Mouse (Mus musculus) left cerebral cortex, adult 11 months (tissue): Measurements from ENCODE around the gene Lyz1.
"Not testable (repeated sequence)": the region's sequence is repeated elsewhere in the genome, so short reads cannot be mapped to it uniquely, and the experiment has no call there.

Experiments used
- DNase-seq: peaks from one replicate; pipeline ENCODE4 v3.0.0; 2022; ENCODE audit warnings: low spot score

Lyz1 gene

DNA sequence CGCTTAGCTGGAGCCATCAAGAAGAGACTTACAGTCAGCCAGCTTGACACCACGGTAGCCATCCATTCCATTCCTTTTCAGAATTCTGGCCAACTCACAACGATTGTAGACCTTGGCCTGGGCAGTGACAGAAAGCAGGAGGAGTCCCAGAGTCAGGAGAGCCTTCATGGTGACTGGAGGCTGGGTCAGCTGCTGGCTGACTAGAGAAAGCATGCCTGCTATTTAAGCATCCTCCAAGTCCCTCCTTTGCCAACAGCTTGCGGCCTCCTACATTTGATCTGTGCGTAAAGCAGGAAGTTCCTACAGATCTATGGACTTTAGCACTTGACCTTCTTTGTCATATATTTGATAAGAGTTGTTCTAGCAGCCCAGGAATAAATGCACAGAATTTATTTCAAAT lies at the start of gene Lyz1:
Lyz1 (minus strand) TSS at position 198 of the 400 bp plus-strand sequence.
- DNase-seq = no peak

DNA sequence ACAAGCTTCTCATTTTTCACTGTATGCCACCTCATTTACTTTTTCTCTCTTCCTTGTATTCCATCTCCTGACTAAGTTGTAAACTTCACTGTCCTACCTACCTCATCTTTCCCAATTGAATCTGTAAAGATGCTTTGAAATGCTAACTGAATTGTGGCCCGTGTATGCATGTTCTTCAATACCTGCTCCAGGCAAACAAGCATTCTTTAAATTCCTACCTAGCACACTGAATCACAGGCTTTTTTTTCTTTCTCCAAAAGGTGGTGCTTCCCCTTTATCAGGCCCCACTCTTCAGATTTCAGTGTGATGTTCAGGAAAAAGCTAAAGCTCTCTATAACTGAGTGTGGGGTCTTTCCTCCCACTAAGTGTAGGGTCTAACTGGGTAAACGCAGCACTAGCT lies 49.7 kb upstream of the Lyz1 start:
- DNase-seq = no peak

DNA sequence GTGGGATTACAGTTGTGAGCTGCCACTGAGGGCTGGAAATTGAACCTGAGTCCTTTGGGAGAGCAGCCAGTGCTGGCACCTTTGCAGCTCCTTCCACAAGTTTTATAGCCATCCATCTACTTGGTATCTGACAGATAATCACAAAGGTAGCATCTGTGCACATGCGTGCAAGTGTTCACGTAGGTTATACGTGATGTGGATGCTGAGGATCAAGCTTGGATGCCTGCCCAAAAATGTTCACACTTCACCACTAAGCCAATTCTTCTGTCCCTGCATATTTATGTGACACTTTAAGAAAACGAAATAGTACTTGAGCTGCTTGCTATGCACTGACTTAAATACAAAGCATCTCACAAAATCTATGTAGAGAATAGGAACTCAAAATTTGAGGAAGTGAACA lies 48.4 kb upstream of the Lyz1 start:
- DNase-seq = no peak

DNA sequence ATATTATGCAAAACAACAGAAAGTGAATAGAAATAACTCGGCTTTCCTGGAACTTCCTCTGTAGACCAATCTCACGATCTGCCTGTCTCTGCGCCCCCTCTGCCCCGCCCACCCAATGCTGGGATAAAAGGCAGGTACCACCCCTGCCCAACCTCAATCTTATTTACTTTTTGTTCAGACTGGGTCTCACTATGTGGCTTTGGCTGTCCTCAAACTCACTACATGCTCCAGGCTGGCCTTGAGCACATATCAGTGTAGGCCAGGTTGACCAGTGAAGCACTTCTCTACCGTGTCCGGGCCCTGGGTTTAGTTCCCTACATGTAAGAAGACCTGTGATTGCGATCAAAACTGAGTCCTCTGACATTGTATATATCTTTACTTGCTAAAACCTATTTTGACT lies 46.6 kb upstream of the Lyz1 start:
- no peak for DNase-seq

DNA sequence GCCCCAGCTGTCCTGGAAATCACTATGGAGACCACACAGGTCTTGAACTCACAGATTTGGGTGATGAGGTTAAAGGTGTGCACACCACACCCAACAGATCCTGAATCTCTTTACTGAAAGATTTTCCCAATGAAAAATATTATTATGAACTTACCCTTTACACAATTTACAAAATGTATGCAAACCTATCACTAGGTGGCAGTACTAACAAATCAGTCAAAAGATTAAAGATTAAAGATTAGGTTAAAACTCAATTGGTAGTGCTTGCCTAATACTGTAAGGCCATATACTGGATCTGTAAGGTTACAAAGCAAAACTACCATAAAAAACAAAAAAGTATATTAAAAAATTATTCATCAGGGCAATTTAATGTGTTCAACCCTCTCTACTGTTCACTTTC lies 45.3 kb upstream of the Lyz1 start:
- no peak for DNase-seq

DNA sequence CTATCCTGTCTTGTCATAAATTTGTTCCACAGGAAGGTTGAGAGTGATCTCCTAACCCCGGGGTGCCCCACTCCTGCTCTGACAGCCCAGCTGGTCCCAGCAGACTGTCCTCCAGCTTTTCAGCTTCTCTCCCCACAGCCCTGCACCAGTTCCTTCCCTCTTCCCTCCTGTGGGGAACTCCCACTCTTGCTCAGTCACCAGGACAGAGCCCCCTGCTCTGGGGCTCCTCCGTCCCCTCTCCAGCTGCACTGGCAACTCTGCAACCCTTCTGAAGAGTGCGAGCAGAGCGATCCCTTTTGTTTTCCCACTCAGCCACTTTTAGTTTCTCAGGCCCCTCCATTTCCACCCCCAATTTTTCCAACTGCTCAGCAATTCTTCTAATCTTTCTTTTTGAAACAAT lies 43.0 kb upstream of the Lyz1 start:
- no peak for DNase-seq

DNA sequence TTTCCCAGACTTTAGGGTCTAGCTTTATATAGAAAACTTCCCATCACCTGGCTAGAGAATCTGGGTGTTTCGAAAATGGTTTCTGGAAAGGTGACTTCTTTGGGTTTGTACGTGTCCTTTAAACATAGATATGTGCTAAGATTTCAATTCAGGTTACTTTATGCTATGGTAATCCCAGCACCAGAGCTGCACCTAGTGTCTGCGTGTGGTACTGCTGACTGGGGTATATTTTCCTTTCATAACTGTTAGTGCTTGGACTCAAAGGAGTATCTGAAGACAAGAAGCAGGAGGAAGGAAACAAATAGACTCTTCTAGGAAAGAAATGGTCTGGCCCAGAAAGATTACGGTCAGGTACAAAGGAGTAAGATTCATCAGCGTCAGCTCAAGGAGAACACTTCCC lies 37.9 kb upstream of the Lyz1 start:
- no peak for DNase-seq

DNA sequence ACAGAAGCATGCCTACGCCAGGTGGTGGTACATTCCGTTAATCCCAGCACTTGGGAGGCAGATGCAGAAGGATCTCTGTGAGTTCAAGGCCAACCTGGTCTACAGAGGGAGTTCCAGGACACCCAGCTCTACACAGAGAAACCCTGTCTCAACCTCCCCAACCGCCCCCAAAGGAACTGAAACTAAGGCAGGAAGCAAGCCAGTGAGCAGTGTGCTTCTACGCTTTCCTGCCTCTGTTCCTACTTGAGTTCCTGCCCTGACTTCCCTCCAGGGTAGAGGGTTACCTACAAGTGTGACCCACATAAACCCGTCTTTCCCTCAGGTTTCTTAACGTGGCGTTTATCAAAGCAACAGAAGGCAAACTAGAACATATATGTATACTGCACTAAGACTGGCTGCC lies 31.1 kb upstream of the Lyz1 start:
- DNase-seq = no peak

DNA sequence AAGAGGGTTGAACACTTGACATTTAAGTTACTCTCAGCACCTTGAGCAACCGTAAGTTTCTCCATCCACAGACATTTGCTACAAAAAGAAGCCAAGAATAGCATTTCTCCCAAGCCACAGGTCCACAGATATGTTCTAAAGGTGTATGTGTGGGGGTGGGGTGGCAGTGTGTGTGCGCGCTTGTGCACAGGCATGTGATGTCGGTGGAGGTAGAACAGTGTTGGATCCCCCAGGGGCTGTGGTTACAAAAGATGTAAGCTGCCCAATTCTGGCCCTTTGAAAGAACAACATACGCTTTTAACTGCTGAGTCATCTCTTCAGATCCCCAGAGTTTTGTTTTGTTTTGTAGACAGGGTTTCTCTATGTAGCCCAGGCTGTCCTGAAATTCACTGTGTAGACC lies 30.0 kb upstream of the Lyz1 start:
- DNase-seq = no peak

DNA sequence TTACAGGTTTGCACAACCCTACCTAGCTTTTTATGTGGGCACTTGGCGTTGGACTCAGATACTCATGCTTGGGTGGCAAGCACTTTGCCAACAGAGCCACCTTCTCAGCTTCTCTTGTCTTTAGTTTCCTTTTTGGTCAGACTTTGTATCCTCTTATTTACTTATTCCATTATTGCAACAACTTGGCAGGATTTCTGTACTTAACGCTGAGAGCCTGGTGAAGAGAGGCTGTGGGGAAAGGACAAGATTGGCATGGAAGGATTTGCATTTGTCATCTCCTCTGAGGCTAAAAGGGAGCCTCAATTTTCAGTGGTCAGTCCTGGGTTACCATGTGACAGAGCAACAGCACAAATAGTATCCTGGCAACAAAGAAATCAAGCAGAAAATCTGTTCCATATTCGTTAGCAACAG lies 27.9 kb upstream of the Lyz1 start:
- no peak for DNase-seq

DNA sequence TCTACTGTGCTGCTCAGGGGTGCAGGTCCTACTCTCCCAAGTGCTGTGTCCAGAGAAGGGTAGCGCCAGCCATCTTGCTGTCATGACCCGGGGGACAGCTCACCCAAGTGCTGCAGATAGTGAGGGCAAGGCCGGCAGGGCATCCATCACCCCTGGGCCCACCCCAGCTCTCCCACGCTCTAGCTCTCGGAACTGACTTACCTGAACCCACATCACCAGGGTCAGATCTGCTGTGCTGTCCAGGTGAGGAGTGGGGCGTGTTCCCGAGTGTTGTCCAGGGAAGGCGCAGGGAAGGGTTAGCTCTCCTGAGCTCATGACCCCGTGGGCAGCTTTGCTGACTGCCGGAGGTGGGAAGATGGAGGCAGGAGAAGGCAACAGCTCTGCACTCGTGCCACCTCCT lies 23.7 kb upstream of the Lyz1 start:
- no peak for DNase-seq

DNA sequence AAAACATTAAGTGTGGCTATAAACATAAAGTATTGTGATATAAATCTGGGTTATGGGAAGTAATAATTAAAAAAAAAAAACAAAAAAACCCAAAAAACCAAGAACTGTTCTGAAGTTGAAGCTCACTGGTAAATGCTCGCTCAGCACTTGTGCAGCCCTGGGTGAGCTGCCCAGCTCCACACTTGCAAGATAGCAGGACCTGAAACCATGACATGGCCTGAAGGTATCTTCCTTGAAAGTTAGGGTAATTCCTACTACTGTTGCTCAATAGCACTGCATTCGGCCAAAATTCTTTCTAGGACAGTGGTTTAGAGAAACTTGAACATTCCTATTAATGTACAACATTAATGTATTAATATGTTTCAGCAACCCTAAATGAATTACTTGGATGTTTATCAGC lies 20.5 kb upstream of the Lyz1 start:
- DNase-seq = no peak

DNA sequence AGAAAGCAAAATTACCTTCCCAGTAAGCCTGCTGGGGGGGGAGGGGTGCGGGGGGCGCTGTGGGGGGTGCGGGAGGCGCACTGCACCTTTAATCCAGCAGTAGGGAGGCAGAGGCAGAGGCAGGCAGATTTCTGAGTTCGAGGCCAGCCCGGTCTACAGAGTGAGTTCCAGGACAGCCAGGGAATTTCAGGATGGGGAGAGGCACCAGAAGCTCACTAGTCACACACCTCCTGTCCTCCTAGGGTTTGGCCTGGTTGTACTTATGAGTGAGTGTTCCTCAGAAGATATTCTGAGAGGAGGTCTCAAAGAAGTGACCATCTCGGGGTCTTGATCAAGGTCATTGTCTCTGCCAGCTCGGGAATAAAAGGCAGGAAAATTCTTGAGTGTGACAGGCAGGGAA lies 19.5 kb upstream of the Lyz1 start:
- no peak for DNase-seq

DNA sequence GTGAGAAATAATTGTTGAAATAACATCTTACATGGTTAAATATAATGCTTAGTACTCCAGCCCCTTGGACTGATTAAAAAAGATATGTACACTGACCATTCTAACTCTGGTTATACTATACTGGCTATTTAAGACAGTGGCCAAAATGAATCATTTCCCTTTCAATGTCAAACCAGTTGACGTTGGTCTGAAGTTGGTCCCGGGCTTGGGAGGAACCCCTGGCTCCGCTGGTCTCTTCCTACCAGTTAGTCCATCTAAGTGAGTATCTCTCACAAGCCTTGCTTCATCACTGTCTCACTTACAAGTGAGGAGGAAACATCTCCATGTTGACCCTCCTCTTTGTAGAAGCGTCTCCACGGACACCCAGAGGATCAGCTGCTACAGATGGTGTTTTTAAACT lies 11.7 kb upstream of the Lyz1 start:
- no peak for DNase-seq

DNA sequence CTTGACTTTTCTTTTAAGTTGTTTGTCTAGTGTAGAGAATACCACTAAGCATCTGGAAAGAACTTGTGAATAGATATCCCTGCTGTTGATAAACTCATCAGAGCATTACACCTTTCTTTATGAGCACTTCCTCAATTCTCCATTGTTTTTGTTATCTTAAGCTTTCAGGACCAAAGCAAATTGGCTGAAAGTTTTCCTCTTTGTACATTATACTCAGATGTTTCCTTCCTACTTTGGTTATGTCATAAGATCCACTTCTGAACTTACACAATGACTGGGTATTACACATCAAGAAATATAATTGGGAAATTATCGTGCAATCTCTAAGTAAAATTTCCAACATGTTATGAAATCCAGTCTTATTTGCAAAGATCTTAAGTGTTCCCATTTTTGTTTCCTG lies 9.0 kb upstream of the Lyz1 start:
- DNase-seq = no peak

DNA sequence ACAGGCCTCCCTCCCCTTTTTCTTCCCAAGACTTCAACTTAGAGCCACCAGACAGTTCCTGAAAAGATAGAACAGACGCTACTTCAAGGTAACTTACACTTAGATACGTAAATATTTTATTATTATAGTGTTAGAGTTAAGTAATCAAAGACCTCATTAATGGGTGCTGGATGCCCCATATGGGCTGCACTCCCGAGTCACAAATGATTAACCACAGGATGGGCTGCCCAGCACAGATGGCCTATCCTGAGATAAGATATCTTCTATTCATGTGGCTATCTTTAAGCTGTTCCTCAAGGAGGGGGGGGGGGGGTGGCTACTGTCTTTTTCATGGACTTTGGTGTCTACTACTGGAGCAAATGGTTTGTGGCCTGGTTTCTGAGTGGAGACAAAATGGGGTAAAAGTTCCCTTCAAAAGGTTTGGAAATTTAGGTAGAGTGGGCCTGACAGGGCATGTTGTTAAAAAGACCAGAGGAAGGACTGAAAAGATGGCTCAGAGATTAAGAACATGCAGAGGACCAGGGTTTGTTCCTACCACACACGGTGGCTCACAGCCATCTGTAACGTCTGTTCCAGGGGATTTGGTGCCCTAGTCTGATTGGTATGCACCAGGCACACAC lies 7.3 kb upstream of the Lyz1 start:
- DNase-seq = no peak

DNA sequence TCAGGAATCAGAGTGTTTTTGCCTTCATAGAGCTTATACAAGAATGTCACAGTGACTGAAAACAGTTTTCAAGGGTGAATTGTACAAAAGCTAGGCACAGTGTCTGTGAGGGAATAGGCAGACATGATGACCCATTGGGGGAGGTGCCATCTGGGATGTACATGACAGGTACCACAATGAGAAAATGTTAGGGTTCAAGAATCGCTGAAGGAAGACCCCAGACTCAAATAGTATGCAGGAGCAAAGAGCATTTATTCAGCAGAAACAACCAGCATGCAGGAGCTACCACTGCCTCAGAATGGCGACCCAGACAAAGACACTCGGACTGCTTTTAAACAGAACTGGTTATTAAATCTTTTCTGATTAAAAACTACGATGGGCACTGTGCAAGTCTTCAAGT lies 6.4 kb upstream of the Lyz1 start:
- DNase-seq = no peak

DNA sequence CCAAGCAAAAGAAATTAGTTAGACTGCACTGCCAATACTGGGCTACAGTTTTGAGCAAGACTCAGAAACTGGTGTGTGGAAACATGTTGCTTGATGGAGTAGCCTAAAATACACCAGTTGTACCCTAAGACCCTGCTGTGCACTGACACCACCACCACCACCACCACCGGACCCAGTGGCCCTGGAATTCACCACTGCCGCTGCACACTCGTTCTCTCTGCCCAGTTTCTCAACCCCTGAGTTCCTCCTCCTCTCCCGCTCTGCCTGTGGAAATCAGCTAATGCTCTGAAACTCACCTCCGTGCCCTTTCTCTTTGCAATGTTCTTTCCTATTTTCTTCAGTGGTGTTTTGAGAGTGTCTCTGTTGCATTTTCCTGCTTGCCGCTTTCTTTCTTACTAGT lies 5.7 kb upstream of the Lyz1 start:
- no peak for DNase-seq

DNA sequence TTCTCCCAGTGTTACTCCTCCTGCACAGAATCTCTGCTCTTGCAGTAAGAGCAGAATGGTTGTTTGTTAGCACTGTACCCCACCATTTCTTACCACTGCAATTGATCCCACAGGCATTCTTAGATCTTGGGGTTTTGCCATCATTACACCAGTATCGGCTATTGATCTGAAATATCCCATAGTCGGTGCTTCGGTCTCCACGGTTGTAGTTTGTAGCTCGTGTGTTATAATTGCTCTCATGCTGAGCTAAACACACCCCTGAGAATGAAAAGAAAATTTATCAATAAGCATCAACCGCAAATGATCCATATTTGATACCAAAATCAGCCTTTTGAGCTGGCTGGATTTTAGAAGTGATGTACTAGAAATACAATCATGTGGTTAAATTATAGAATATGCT lies 1.7 kb downstream of the Lyz1 start:
- not testable (repeated sequence) for DNase-seq

DNA sequence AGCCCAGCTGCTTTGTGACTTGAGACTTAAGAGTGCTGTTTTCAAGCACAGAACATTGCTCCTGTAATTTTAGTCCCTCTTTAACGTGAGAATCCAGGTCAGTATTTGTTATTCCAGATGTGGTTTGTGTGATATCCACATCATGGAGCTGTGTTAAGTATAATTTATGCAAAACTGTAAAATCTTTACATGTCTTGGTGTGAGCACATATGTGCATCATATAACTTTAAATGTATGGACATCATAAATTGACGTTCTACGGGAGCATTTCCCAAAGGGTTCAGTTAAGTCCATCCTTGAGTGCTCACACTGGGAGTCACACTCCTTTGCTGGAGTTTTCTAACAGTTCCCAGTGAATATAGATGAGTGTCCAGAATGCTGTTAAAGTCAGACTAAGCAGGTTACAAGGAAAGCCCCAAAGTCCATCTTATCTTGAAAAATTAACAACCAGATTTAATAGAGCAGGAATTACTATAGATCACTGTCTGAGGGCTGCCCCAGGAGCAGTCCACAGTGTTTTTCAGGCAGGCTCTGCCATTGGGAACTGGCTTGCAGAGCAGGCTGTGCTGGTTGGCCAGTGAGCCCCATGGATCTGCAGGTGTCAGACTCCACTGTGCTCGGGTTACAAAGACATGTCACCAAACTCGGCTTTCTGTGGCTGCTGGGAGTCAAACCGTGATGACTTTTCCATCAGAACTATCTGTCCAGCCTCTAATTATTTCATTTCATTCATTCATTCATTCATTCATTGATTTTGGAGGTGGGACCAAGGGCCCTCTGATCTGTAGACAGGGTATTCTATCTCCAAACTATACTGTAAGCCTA lies 2.4 kb downstream of the Lyz1 start:
- no peak for DNase-seq

DNA sequence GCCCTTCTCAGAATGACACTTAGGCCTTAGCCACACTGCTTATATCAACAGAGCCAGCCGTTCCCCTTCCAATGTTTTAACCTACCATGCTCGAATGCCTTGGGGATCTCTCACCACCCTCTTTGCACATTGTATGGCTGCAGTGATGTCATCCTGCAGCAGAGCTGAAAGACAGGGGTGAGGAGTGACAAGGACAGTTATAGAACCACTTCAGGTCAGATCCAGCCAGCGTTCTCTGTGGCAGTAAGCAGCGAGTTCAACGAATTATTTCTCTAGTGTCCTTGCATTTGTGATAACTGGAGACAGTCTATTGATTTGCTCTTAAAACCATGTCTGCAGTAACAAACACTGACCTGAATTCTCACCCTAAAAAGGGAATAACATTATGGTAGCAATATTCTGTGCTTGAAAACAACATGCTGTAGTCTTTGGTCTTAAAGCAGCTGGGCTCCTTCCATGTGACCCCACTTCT lies 3.6 kb downstream of the Lyz1 start:
- not testable (repeated sequence) for DNase-seq

DNA sequence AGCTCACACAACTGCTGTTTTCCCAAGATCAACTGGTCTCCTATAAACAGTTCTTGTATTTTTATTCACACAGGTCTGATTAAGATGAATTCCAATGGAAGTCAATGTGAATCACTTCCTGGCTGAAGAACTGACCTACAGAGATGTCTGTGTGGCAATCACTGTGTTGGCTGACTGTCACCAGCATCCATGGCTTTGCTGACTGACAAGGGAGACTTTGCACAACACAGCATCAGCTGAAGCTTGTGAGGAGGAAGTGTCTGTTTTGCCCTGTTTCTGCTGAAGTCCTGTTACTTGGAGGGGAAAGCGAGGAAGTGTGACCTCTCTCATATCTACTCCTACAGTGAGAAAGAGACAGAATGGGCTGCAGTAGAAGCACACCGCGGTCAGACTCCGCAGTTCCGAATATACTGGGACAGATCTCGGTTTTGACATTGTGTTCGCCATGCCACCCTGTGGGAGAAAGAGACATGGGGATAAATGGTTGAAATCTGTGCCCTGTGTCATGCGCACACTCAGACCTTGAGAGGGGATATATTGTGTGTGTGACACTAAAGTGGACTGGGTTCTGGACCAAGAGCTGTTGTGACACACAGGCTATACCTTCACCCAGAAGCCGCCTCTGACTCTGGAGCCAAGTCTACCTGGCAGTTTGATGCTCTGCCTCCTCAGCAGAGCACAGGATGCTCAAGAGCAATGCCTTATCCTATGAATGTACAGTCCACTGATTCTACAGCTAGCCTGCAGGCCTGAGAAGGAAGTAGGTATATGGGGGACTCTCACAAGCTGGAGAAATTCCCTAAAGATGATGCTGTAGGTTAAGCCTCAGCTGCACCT lies 4.3 kb downstream of the Lyz1 start:
- DNase-seq = no peak
